Mouse (Mus musculus): ENCODE results near the gene Wscd2. TPM values are rescaled to one million over a fixed set of nuclear protein-coding genes. Genes with fewer than 3 reads are reported as not detected.

The Wscd2 gene
- polyA plus RNA-seq (2012; rRNA removed) = 3.5 and 4.9 TPM in 2 replicates

- Histone ChIP-seq H3K36me3 (ENCODE audit: control insufficient read depth, insufficient read depth, low read length) (no peaks in the 10 kb centered on the region), H3K4me3 (ENCODE audit: low read depth, low read length) (peak within 1 kb of the TSS; percentile 52), H3K27me3 (ENCODE audit: control insufficient read depth, insufficient read depth, low read length) (peaks cover 7% of the 10 kb centered on the region; the same call in 1 of the 2 replicates), H3K4me1 (ENCODE audit: control insufficient read depth, insufficient read depth, insufficient read length, low read length) (no peaks in the 10 kb centered on the region), H3K27ac (ENCODE audit: insufficient read depth, low read depth, low read length) (peak within 1 kb of the TSS; percentile 11; the same call in 1 of the 2 replicates)
- WGBS = 61% methylated on average over 6 of the region's 6 CpGs
- TF ChIP-seq CTCF (IDR thresholded peaks at IDR 0.05; ENCODE audit: extremely low read depth, insufficient read length, insufficient replicate concordance, low read depth, low read length) (no peak), POLR2A (IDR thresholded peaks at IDR 0.05; ENCODE audit: low read depth, low read length) (no peak)
These were observed at the start of gene Wscd2 for GRCm38 (mm10) chr5:113490033-113490432. Wscd2 (plus strand) TSS chr5:113490333.

- no peak overlapping the region for H3K4me3 ChIP-seq (ENCODE audit: low read depth, low read length)
- H3K27ac ChIP-seq (ENCODE audit: insufficient read depth, low read depth, low read length) = no peak overlapping the region
- 64% methylated on average over 3 of the region's 3 CpGs for WGBS
- H3K27me3 ChIP-seq (ENCODE audit: control insufficient read depth, insufficient read depth, low read length) = no peaks in the 10 kb centered on the region
- no peaks in the 10 kb centered on the region for H3K36me3 ChIP-seq (ENCODE audit: control insufficient read depth, insufficient read depth, low read length)
- no peaks in the 10 kb centered on the region for H3K4me1 ChIP-seq (ENCODE audit: control insufficient read depth, insufficient read depth, insufficient read length, low read length)
- TF ChIP-seq CTCF (IDR thresholded peaks at IDR 0.05; ENCODE audit: extremely low read depth, insufficient read length, insufficient replicate concordance, low read depth, low read length) (no peak), POLR2A (IDR thresholded peaks at IDR 0.05; ENCODE audit: low read depth, low read length) (no peak)
These were observed 48.0 kb upstream of the Wscd2 start for GRCm38 (mm10) chr5:113442180-113442579.

GRCm38 (mm10) chr5:113448023-113448734, 42.0 kb upstream of the Wscd2 start:
- Histone ChIP-seq H3K36me3 (ENCODE audit: control insufficient read depth, insufficient read depth, low read length) (no peaks in the 10 kb centered on the region), H3K4me3 (ENCODE audit: low read depth, low read length) (no peak overlapping the region), H3K4me1 (ENCODE audit: control insufficient read depth, insufficient read depth, insufficient read length, low read length) (no peaks in the 10 kb centered on the region), H3K27me3 (ENCODE audit: control insufficient read depth, insufficient read depth, low read length) (no peaks in the 10 kb centered on the region), H3K27ac (ENCODE audit: insufficient read depth, low read depth, low read length) (no peak overlapping the region)
- TF ChIP-seq POLR2A (IDR thresholded peaks at IDR 0.05; ENCODE audit: low read depth, low read length) = no peak
- no peak for TF ChIP-seq CTCF (IDR thresholded peaks at IDR 0.05; ENCODE audit: extremely low read depth, insufficient read length, insufficient replicate concordance, low read depth, low read length)
- 35% methylated on average over 9 of the region's 9 CpGs for WGBS

GRCm38 (mm10) chr5:113449336-113449735, 40.8 kb upstream of the Wscd2 start:
- Histone ChIP-seq H3K27me3 (ENCODE audit: control insufficient read depth, insufficient read depth, low read length) (no peaks in the 10 kb centered on the region), H3K4me3 (ENCODE audit: low read depth, low read length) (no peak overlapping the region), H3K27ac (ENCODE audit: insufficient read depth, low read depth, low read length) (no peak overlapping the region), H3K4me1 (ENCODE audit: control insufficient read depth, insufficient read depth, insufficient read length, low read length) (no peaks in the 10 kb centered on the region), H3K36me3 (ENCODE audit: control insufficient read depth, insufficient read depth, low read length) (no peaks in the 10 kb centered on the region)
- TF ChIP-seq POLR2A (IDR thresholded peaks at IDR 0.05; ENCODE audit: low read depth, low read length) = no peak
- TF ChIP-seq CTCF (IDR thresholded peaks at IDR 0.05; ENCODE audit: extremely low read depth, insufficient read length, insufficient replicate concordance, low read depth, low read length) = no peak
- 81% methylated on average over 3 of the region's 3 CpGs for WGBS

- TF ChIP-seq POLR2A (IDR thresholded peaks at IDR 0.05; ENCODE audit: low read depth, low read length) (no peak), CTCF (IDR thresholded peaks at IDR 0.05; ENCODE audit: extremely low read depth, insufficient read length, insufficient replicate concordance, low read depth, low read length) (no peak)
- H3K27me3 ChIP-seq (ENCODE audit: control insufficient read depth, insufficient read depth, low read length) = no peaks in the 10 kb centered on the region
- H3K4me3 ChIP-seq (ENCODE audit: low read depth, low read length) = no peak overlapping the region
- no peaks in the 10 kb centered on the region for H3K36me3 ChIP-seq (ENCODE audit: control insufficient read depth, insufficient read depth, low read length)
- WGBS = 8% methylated on average over 1 of the region's 1 CpGs
- H3K27ac ChIP-seq (ENCODE audit: insufficient read depth, low read depth, low read length) = no peak overlapping the region
- no peaks in the 10 kb centered on the region for H3K4me1 ChIP-seq (ENCODE audit: control insufficient read depth, insufficient read depth, insufficient read length, low read length)
These were observed 37.4 kb upstream of the Wscd2 start for GRCm38 (mm10) chr5:113452691-113453090.

- TF ChIP-seq CTCF (IDR thresholded peaks at IDR 0.05; ENCODE audit: extremely low read depth, insufficient read length, insufficient replicate concordance, low read depth, low read length) = no peak
- H3K36me3 ChIP-seq (ENCODE audit: control insufficient read depth, insufficient read depth, low read length) = no peaks in the 10 kb centered on the region
- H3K4me3 ChIP-seq (ENCODE audit: low read depth, low read length) = no peak overlapping the region
- no peaks in the 10 kb centered on the region for H3K27me3 ChIP-seq (ENCODE audit: control insufficient read depth, insufficient read depth, low read length)
- no peaks in the 10 kb centered on the region for H3K4me1 ChIP-seq (ENCODE audit: control insufficient read depth, insufficient read depth, insufficient read length, low read length)
- whole genome bisulfite sequencing = 13% methylated on average over 4 of the region's 4 CpGs
- H3K27ac ChIP-seq (ENCODE audit: insufficient read depth, low read depth, low read length) = no peak overlapping the region
These were observed 36.8 kb upstream of the Wscd2 start for GRCm38 (mm10) chr5:113453356-113453755.

- no peaks in the 10 kb centered on the region for H3K27me3 ChIP-seq (ENCODE audit: control insufficient read depth, insufficient read depth, low read length)
- no peak overlapping the region for H3K4me3 ChIP-seq (ENCODE audit: low read depth, low read length)
- 89% methylated on average over 10 of the region's 10 CpGs for WGBS
- H3K4me1 ChIP-seq (ENCODE audit: control insufficient read depth, insufficient read depth, insufficient read length, low read length) = no peaks in the 10 kb centered on the region
- H3K36me3 ChIP-seq (ENCODE audit: control insufficient read depth, insufficient read depth, low read length) = no peaks in the 10 kb centered on the region
- H3K27ac ChIP-seq (ENCODE audit: insufficient read depth, low read depth, low read length) = no peak overlapping the region
- TF ChIP-seq CTCF (IDR thresholded peaks at IDR 0.05; ENCODE audit: extremely low read depth, insufficient read length, insufficient replicate concordance, low read depth, low read length) (no peak), POLR2A (IDR thresholded peaks at IDR 0.05; ENCODE audit: low read depth, low read length) (no peak)
These were observed 34.1 kb upstream of the Wscd2 start for GRCm38 (mm10) chr5:113456020-113456419.
